Mouse (Mus musculus): ENCODE data around the gene Phf6.
"Not testable (repeated sequence)": the region's sequence is repeated elsewhere in the genome, so short reads cannot be mapped to it uniquely, and the experiment has no call there.

Phf6 gene

GRCm38 (mm10) chrX:52981378-52981777 is 69.3 kb downstream of the Phf6 start:
- DNase-seq, result no peak

GRCm38 (mm10) chrX:52987905-52988783 is 76.1 kb downstream of the Phf6 start, which contains the start of gene Hprt:
Gene Hprt, plus strand, starts transcription at chrX:52988137.
- DNase-seq, result peak; percentile 85 to 92

GRCm38 (mm10) chrX:52994726-52995125 is 82.7 kb downstream of the Phf6 start:
- DNase-seq, result not testable (repeated sequence)

- DNase-seq, result not testable (repeated sequence)
Measured at GRCm38 (mm10) chrX:53004887-53005286, 92.8 kb downstream of the Phf6 start.

GRCm38 (mm10) chrX:53006062-53006461 is 94.0 kb downstream of the Phf6 start:
- no peak for DNase-seq

Measured in cerebellum, postnatal 25 days (tissue).